Mouse (Mus musculus) cerebellum, adult 2 months (tissue): ENCODE measurements around the gene Cdk5r2. TPM values are rescaled to one million over a fixed set of nuclear protein-coding genes. Genes with fewer than 3 reads are reported as not detected.

Experiments
- DNase-seq, 2 experiments: peaks; one replicate each; pipeline ENCODE4 v3.0.0; 2021
- H3K27ac ChIP-seq: fragments of 200-500 bp; 2 replicates; pipeline ENCODE4 v1.5.1; 2012; ENCODE audit warnings: low read length, control low read depth, inconsistent platforms; ENCODE audit not compliant: insufficient read depth
- H3K27me3 ChIP-seq: fragments of 200-500 bp; 2 replicates; pipeline ENCODE4 v1.6.1; 2012; ENCODE audit warnings: inconsistent platforms, mild to moderate bottlenecking, low read length, moderate library complexity; ENCODE audit not compliant: control insufficient read depth, insufficient read depth
- H3K4me1 ChIP-seq: fragments of 200-500 bp; 2 replicates; pipeline ENCODE4 v1.6.1; 2011; ENCODE audit warnings: low read length; ENCODE audit not compliant: control insufficient read depth, insufficient read depth
- H3K4me3 ChIP-seq: fragments of 200-500 bp; replicated peaks from 2 replicates; pipeline ENCODE3; 2011; ENCODE audit warnings: mild to moderate bottlenecking, low read depth, low read length, control low read depth; ENCODE audit not compliant: insufficient read depth
- CTCF ChIP-seq: fragments of 200-500 bp; IDR thresholded peaks from 2 replicates; pipeline ENCODE4 v1.5.1; 2011; ENCODE audit warnings: low read depth, mild to moderate bottlenecking, control low read depth, low read length, moderate library complexity, borderline replicate concordance; ENCODE audit not compliant: insufficient read depth
- POLR2A ChIP-seq: fragments of 200-500 bp; IDR thresholded peaks from 2 replicates; pipeline ENCODE4 v1.6.1; 2011; ENCODE audit warnings: low read length, control low read depth, borderline replicate concordance; ENCODE audit not compliant: insufficient read depth
- WGBS: fragments of 180-500 bp; shearing (Covaris S2); methylation state at CpG from one replicate; pipeline ENCODE4 v1.1.7; 2018; 5-methylcytosine and 5-hydroxymethylcytosine counted together
- polyA plus RNA-seq: library from polyadenylated mRNA; depleted of rRNA; stranded (reverse); fragments of >200 nt; gene quantifications from 2 replicates; pipeline ENCODE4 v1.2.3, GENCODE M21; 2012

Gene Cdk5r2
- polyA plus RNA-seq, 1 experiment = 85.2 TPM

DNA sequence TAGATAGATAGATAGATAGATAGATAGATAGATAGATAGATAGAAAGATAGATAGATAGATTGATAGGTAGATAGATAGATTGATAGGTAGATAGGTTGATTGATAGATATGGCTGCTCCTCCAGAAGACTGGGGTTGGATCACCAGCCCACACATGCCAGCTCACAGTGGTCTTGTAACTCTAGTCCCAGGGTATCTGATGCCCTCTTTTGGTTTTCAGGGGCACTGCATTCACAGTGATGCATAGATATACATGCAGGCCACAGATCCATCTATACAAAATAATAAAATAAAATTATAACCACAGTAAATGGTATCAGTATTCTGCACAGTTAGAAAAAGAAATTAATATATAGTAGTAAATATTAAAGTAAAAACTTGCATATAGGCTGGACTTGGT, 7.0 kb downstream of the Cdk5r2 start:
- Histone ChIP-seq H3K4me3 (no peak overlapping the region), H3K27ac (no peak overlapping the region), H3K4me1 (no peaks in the 10 kb centered on the region), H3K27me3 (no peaks in the 10 kb centered on the region)
- TF ChIP-seq CTCF (peak; percentile 25; the same call in 1 of the 2 replicates), POLR2A (no peak)
- no peak for DNase-seq

DNA sequence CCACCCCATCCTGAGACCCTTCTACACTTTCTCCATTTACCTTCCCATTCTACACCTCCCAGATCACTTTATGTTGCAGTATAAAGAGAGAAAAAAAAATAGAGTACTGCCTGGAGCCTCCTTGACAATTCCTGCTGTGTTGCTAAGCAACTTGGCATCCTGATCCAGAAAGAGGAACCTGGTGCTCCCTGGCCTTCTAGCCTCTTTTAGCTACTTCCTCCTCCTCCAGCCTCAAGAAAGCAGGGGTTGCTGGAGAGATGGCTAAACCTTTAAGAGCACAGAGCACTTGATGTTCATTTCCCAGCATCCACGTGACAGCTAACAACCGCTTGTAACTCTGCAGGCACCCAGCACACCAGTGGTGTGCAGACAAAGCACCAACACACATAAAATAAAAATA, 17.5 kb downstream of the Cdk5r2 start:
- WGBS = 40% methylated on average over 2 of the region's 2 CpGs
- Histone ChIP-seq H3K4me1 (no peaks in the 10 kb centered on the region), H3K27ac (no peak overlapping the region), H3K27me3 (no peaks in the 10 kb centered on the region), H3K4me3 (no peak overlapping the region)
- TF ChIP-seq POLR2A = no peak
- no peak for DNase-seq

GRCm38 (mm10) chr1:74877199-74877598, 22.5 kb downstream of the Cdk5r2 start:
- 55% methylated on average over 3 of the region's 3 CpGs for WGBS
- DNase-seq = no peak
- no peaks in the 10 kb centered on the region for H3K4me1 ChIP-seq

DNA sequence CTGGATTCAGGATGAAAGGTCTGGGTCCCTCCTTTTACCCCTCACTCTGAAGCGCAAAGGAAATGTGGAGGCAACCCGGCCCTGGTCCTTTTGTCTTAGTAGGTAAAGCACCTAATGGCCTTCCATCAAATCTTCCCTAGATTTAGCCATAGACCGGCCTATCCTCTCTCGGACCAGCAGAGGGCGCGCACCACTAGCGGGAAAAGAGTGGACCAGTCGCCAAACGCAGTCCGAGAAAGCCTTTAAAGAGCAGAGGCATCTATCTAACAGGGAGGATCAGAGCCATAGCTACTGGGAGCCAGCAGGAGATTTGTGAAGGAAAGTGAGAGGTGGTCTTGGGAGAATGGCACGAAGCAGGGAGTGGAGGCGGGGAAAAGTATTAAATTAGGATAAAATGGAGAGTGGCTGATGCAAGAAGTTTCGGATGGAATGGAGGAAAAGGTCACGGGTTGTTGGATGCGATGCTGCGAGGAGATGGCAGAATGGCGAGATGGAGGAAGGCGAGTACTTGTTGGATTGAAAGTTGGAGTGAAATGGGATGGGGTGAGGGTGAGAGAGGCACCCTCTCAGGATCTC, 26.1 kb downstream of the Cdk5r2 start:
- TF ChIP-seq POLR2A = no peak
- TF ChIP-seq CTCF = peak; percentile 86
- 6% methylated on average over 18 of the region's 18 CpGs for WGBS
- Histone ChIP-seq H3K27me3 (peaks cover 10% of the 10 kb centered on the region; the same call in 1 of the 2 replicates), H3K4me1 (peaks cover 5% of the 10 kb centered on the region; the same call in 1 of the 2 replicates), H3K4me3 (peak overlapping the region; percentile 31), H3K27ac (no peak overlapping the region)
- peak; percentile 77 to 81 for DNase-seq

More at GRCm38 (mm10) chr1:74877199-74877598, 22.5 kb downstream of the Cdk5r2 start:
- Histone ChIP-seq H3K4me3 (no peak overlapping the region), H3K27me3 (no peaks in the 10 kb centered on the region; the same call in 1 of the 2 replicates), H3K27ac (no peak overlapping the region)
- TF ChIP-seq CTCF = no peak
- TF ChIP-seq POLR2A = no peak

DNA sequence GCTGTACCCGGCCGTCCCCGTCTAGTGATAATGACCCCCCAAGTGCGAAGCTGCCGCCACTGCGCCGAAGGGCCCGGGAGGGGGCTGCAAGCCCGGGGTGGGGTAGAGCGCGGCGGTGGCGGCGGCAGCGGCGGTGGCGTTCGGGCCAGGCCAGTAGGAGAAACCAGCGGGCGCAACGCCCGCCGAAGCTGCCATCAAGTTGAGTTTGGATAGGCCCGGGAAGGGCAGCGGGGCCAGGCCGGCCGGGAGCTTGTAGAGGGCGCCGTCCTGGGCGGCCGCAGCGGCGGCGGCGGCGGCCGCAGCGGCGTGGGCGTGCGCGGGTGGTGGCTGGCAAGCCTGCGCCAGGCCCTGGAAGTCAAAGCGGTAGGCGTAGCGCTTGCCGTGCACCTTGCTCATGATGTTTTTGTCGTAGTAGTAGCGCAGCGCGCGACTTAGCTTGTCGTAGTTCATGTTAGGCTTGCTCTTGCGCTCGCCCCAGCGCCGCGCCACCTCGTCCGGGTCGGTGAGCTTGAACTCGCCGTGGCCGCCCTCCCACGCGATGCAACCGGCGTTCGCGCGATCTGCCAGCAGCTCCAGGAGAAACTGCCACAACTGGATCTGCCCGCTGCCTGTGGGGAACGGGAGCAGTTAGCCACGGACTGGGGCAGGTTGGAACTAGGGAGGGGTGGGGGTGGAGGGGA, 27.5 kb downstream of the Cdk5r2 start:
- Histone ChIP-seq H3K27me3 (peaks cover 11% of the 10 kb centered on the region; the same call in 1 of the 2 replicates), H3K4me3 (peak overlapping the region; percentile 62), H3K4me1 (peaks cover 5% of the 10 kb centered on the region; the same call in 1 of the 2 replicates), H3K27ac (no peak overlapping the region)
- DNase-seq = peak; percentile 30 to 42
- TF ChIP-seq POLR2A = no peak
- TF ChIP-seq CTCF = no peak
- WGBS = under 1% methylated on average over 74 of the region's 74 CpGs

GRCm38 (mm10) chr1:74882828-74883227, 28.1 kb downstream of the Cdk5r2 start:
- peaks cover 5% of the 10 kb centered on the region; the same call in 1 of the 2 replicates for H3K4me1 ChIP-seq
- no peak overlapping the region for H3K27ac ChIP-seq
- WGBS = 28% methylated on average over 8 of the region's 8 CpGs
- H3K27me3 ChIP-seq = peaks cover 11% of the 10 kb centered on the region; the same call in 1 of the 2 replicates
- TF ChIP-seq POLR2A (no peak), CTCF (no peak)
- H3K4me3 ChIP-seq = peak overlapping the region; percentile 62
- no peak for DNase-seq

DNA sequence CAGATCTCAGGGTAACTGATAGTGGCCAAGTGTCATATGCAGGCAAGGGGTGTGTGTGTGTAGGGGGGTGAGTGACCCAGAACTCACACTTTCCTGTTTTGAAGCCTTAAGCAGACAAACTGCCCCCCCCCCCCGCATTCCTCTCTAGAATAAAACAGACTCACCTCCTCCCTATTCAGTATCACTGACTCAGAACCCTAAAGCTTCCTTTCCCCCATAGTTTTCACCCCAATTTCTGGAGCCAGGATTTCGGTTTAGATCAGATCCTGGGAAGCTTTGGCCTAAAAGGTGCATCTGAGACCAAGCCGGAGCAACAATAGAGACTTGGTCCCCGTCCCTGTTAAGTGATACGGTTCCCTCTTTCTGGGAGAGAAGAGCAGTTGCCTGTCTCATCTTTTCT, 28.7 kb downstream of the Cdk5r2 start:
- TF ChIP-seq POLR2A (no peak), CTCF (no peak)
- 50% methylated on average over 5 of the region's 5 CpGs for WGBS
- no peak overlapping the region for H3K4me3 ChIP-seq

More for the DNA sequence above, 28.7 kb downstream of the Cdk5r2 start:
- Histone ChIP-seq H3K4me1 (peaks cover 5% of the 10 kb centered on the region; the same call in 1 of the 2 replicates), H3K27ac (no peak overlapping the region), H3K27me3 (peaks cover 11% of the 10 kb centered on the region; the same call in 1 of the 2 replicates)
- DNase-seq = no peak
